Mouse (Mus musculus) lung, adult 2 months (tissue): ENCODE measurements around the gene Axl.

Experiments used
- CTCF ChIP-seq: fragments of 200-500 bp; IDR thresholded peaks from 2 replicates; pipeline ENCODE4 v1.5.1; 2011; ENCODE audit warnings: mild to moderate bottlenecking, low read length, control low read depth; ENCODE audit not compliant: insufficient read depth
- POLR2A ChIP-seq: fragments of 200-500 bp; IDR thresholded peaks from 2 replicates; pipeline ENCODE4 v1.6.1; 2011; ENCODE audit warnings: low read depth, mild to moderate bottlenecking, control low read depth, low read length, borderline replicate concordance; ENCODE audit errors: extremely low read depth

DNA sequence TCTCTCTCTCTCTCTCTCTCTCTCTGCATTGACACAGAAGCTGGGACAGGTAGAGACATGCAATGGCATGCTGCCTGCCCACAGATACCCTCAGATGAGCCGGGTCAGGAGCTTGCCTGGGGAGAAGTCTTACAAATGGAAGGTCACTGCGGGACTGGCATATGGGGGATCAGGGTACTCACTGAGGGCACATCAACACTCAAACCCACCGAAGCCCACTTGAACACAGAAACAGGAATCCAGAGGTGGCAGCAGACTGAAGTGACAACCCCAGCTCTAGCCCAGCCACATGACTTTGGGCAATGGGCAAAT is 580 bp upstream of the Axl start:
- TF ChIP-seq POLR2A = no peak
- no peak for TF ChIP-seq CTCF
